Mouse (Mus musculus) CH12.LX (cell line): ENCODE data around the gene Hoxa13. TPM values are rescaled to one million over a fixed set of nuclear protein-coding genes. Genes with fewer than 3 reads are reported as not detected.

Experiments used
- DNase-seq: peaks from one replicate; pipeline ENCODE4 v3.0.0-alpha.2; 2013; ENCODE audit errors: extremely low read depth
- H3K27ac ChIP-seq: 2 replicates; pipeline ENCODE4 v1.5.1; 2012; ENCODE audit warnings: low read depth, mild to moderate bottlenecking, control low read depth, moderate library complexity; ENCODE audit not compliant: insufficient read depth
- H3K27me3 ChIP-seq: replicated peaks from 2 replicates; pipeline ENCODE3; 2012; ENCODE audit warnings: inconsistent platforms
- H3K36me3 ChIP-seq, 2 experiments: replicated peaks in 1 of 2; 2 replicates each; pipeline versions ENCODE3 to v1.6.1; 2012; ENCODE audit warnings: inconsistent platforms in 1 of 2, low read length in 1 of 2, mild to moderate bottlenecking in 1 of 2, mixed read lengths in 1 of 2, moderate library complexity in 1 of 2; ENCODE audit not compliant: control insufficient read depth in 1 of 2, insufficient read depth in 1 of 2
- H3K4me1 ChIP-seq, 2 experiments: 2 replicates each; pipeline ENCODE4 v1.6.1; 2012; ENCODE audit warnings: inconsistent platforms in 1 of 2, moderate library complexity in 1 of 2; ENCODE audit not compliant: insufficient read depth in 2 of 2, control insufficient read depth in 1 of 2
- H3K4me2 ChIP-seq: 2 replicates; pipeline ENCODE4 v1.6.1; 2012; ENCODE audit warnings: low read depth, mild to moderate bottlenecking, control low read depth; ENCODE audit not compliant: poor library complexity, insufficient read depth, severe bottlenecking
- H3K4me3 ChIP-seq, 3 experiments: fragments of 150-350 bp in 1 of 3; sonication (generic) in 1 of 3; replicated peaks in 1 of 3; 2 replicates each; pipeline versions ENCODE3 to v1.5.1; 2011 to 2012; ENCODE audit warnings: low read depth in 2 of 3, low read length in 2 of 3, mild to moderate bottlenecking in 2 of 3, moderate library complexity in 2 of 3, control low read depth in 1 of 3, improper control_type of control experiment in 1 of 3, inconsistent platforms in 1 of 3, mixed read lengths in 1 of 3; ENCODE audit not compliant: poor library complexity in 1 of 3
- H3K79me2 ChIP-seq: replicated peaks from 2 replicates; pipeline ENCODE4 v1.6.1; 2012; ENCODE audit warnings: mild to moderate bottlenecking, moderate library complexity; ENCODE audit not compliant: control insufficient read depth, poor library complexity, insufficient read depth, severe bottlenecking; ENCODE audit errors: extremely low read depth
- H3K9ac ChIP-seq: 2 replicates; pipeline ENCODE4 v1.6.1; 2012; ENCODE audit warnings: low read depth, mild to moderate bottlenecking, control low read depth, moderate library complexity; ENCODE audit not compliant: insufficient read depth
- H3K9me3 ChIP-seq: replicated peaks from 2 replicates; pipeline ENCODE3; 2012; ENCODE audit warnings: low read length, inconsistent platforms, mixed read lengths
- BHLHE40 ChIP-seq: IDR thresholded peaks from 2 replicates; pipeline ENCODE4 v1.6.1; 2011; ENCODE audit warnings: mild to moderate bottlenecking, low read depth, low read length, improper control_type of control experiment
- ELF1 ChIP-seq: IDR thresholded peaks from 2 replicates; pipeline ENCODE4 v1.6.1; 2014; ENCODE audit warnings: low read depth, mild to moderate bottlenecking, inconsistent platforms, low read length, improper control_type of control experiment
- ETS1 ChIP-seq: conservative IDR thresholded peaks from 2 replicates; pipeline ENCODE4 v1.6.1; 2012; ENCODE audit warnings: low read depth, mild to moderate bottlenecking, inconsistent platforms, low read length, improper control_type of control experiment, moderate library complexity
- MAFK ChIP-seq: IDR thresholded peaks from 2 replicates; pipeline ENCODE4 v1.6.1; 2011; ENCODE audit warnings: low read length, improper control_type of control experiment; ENCODE audit not compliant: insufficient replicate concordance
- MEF2A ChIP-seq: IDR thresholded peaks from 2 replicates; pipeline ENCODE4 v1.6.1; 2014; ENCODE audit warnings: low read depth, mild to moderate bottlenecking, inconsistent platforms, low read length, improper control_type of control experiment, borderline replicate concordance
- NELFE ChIP-seq: IDR thresholded peaks from 2 replicates; pipeline ENCODE4 v1.6.1; 2011; ENCODE audit warnings: low read depth, low read length, improper control_type of control experiment
- PAX5 ChIP-seq: IDR thresholded peaks from 2 replicates; pipeline ENCODE4 v1.6.1; 2012; ENCODE audit warnings: low read length, inconsistent platforms, mixed read lengths
- POLR2A ChIP-seq: IDR thresholded peaks from 2 replicates; pipeline ENCODE4 v1.6.1; 2011; ENCODE audit warnings: low read depth, mild to moderate bottlenecking, improper control_type of control experiment, low read length
- POLR2AphosphoS2 ChIP-seq: IDR thresholded peaks from 2 replicates; pipeline ENCODE4 v1.6.1; 2011; ENCODE audit warnings: low read depth, low read length, improper control_type of control experiment
- RCOR1 ChIP-seq: conservative IDR thresholded peaks from 2 replicates; pipeline ENCODE4 v1.6.1; 2012; ENCODE audit warnings: low read depth, mild to moderate bottlenecking, inconsistent platforms, low read length, improper control_type of control experiment
- SMC3 ChIP-seq: IDR thresholded peaks from 2 replicates; pipeline ENCODE4 v1.6.1; 2011; ENCODE audit warnings: low read depth, low read length, improper control_type of control experiment
- TCF12 ChIP-seq: IDR thresholded peaks from 2 replicates; pipeline ENCODE4 v1.6.1; 2014; ENCODE audit warnings: low read depth, mild to moderate bottlenecking, inconsistent platforms, low read length, improper control_type of control experiment
- USF2 ChIP-seq: conservative IDR thresholded peaks from 2 replicates; pipeline ENCODE4 v1.6.1; 2011; ENCODE audit warnings: low read depth, low read length, improper control_type of control experiment
- ZC3H11A ChIP-seq: IDR thresholded peaks from 2 replicates; pipeline ENCODE4 v1.6.1; 2012; ENCODE audit warnings: low read depth, mild to moderate bottlenecking, inconsistent platforms, low read length, improper control_type of control experiment
- ZNF384 ChIP-seq: IDR thresholded peaks from 2 replicates; pipeline ENCODE4 v1.6.1; 2012; ENCODE audit warnings: low read depth, low read length, improper control_type of control experiment, inconsistent platforms
- dilution Hi-C: fragments of 300-500 bp; cut with MboI; formaldehyde crosslinking; loops from 2 replicates; pipeline ENCODE4 v1.14.3; 2020; ENCODE audit warnings: low sequenced_read_pairs; ENCODE audit not compliant: extremely low pct_unique_long_range_greater_than_20kb, extremely low pct_ligation_motif_present
- in situ Hi-C: fragments of 300-500 bp; cut with MboI; formaldehyde crosslinking; loops from 3 replicates; pipeline ENCODE4 v1.14.3; 2019; ENCODE audit warnings: low sequenced_read_pairs, low pct_ligation_motif_present, low pct_unique_long_range_greater_than_20kb, mixed read lengths
- polyA plus RNA-seq: library from polyadenylated mRNA; unstranded; fragments of >175 nt; gene quantifications from 2 replicates; pipeline ENCODE4 v1.2.1, GENCODE M21; 2012; ENCODE audit warnings: low read depth; ENCODE audit not compliant: insufficient read length
- total RNA-seq, 2 experiments: library from RNA; depleted of rRNA; stranded (reverse); fragments of 300-350 nt in 1 of 2; fragments of >200 nt in 1 of 2; gene quantifications; 2 replicates each; pipeline ENCODE4 v1.2.3; 2012 to 2014

The Hoxa13 gene
- total and polyA plus RNA-seq, 3 experiments = 0.17 TPM; not detected in 2

GRCm38 (mm10) chr6:52276920-52277319, 16.2 kb upstream of the Hoxa13 start:
- no peak overlapping the region for H3K27ac ChIP-seq
- H3K27me3 ChIP-seq = no peaks in the 10 kb centered on the region
- no peak for TF ChIP-seq POLR2AphosphoS2
- no peak overlapping the region for H3K4me2 ChIP-seq
- no peaks in the 10 kb centered on the region for H3K9me3 ChIP-seq
- dilution Hi-C loops = no loop called here
- DNase-seq = no peak
- H3K36me3 ChIP-seq = no peaks in the 10 kb centered on the region
- H3K4me3 ChIP-seq = no peak overlapping the region
- peaks cover 0 to 7% of the 10 kb centered on the region in 2 experiments; a peak in 1 of 4 replicates for H3K4me1 ChIP-seq
- H3K79me2 ChIP-seq = no peaks in the 10 kb centered on the region
- H3K9ac ChIP-seq = no peak overlapping the region
- in situ Hi-C loops = loop anchor here (25.0 kb wide), 1 partner anchor 310 kb away; no protein-coding TSS in a partner anchor

DNA sequence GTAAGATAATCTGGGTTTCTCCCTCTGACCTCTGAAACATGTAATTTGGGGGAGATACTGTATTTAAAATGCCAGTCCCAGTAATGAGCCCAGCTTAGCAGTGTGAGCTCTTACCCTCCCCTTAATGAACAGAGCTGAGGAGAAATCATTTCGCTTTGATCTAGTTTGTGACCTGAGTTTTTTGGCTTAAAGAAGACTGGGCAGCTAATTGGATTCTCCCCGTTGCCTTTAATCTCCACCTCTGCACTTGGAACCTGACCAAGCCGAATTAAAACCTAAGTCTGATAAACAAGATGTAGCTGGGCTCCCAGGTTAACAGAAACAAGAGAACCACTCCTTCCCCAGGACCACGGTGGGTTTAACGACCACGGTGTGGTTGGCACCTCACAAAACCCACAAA, 15.7 kb upstream of the Hoxa13 start:
- DNase-seq = no peak
- Histone ChIP-seq H3K36me3 (no peaks in the 10 kb centered on the region), H3K9me3 (no peaks in the 10 kb centered on the region), H3K27ac (no peak overlapping the region), H3K4me3 (no peak overlapping the region), H3K9ac (no peak overlapping the region), H3K27me3 (no peaks in the 10 kb centered on the region), H3K4me2 (no peak overlapping the region), H3K4me1 (peaks cover 0 to 7% of the 10 kb centered on the region in 2 experiments; a peak in 1 of 4 replicates), H3K79me2 (no peaks in the 10 kb centered on the region)
- dilution Hi-C loops = no loop called here
- in situ Hi-C loops = loop anchor here (25.0 kb wide), 1 partner anchor 311 kb away; no protein-coding TSS in a partner anchor
- TF ChIP-seq PAX5 (no peak), BHLHE40 (no peak), TCF12 (no peak), SMC3 (no peak), ZC3H11A (no peak), ELF1 (no peak), POLR2A (no peak), ZNF384 (no peak), USF2 (no peak), RCOR1 (no peak), MEF2A (no peak), NELFE (no peak), MAFK (no peak), ETS1 (no peak)
